Mouse (Mus musculus): ENCODE data around the gene Dyrk1a. TPM values are rescaled to one million over a fixed set of nuclear protein-coding genes. Genes with fewer than 3 reads are reported as not detected.

Gene Dyrk1a
- total RNA-seq, 2 experiments from 2014 or later = 114 to 123 TPM

Other genes with a start within 250 kb of the Dyrk1a start
- 1 to 10 TPM; 4.7 to 6.6 TPM for gene Ripply3, start 241.6 kb upstream of the Dyrk1a start, total RNA-seq (2021)
- gene Ttc3, start 199.4 kb upstream of the Dyrk1a start, total RNA-seq (2021) = 100 to 1,000 TPM; 219 to 226 TPM
- gene Pigp, start 198.2 kb upstream of the Dyrk1a start, total RNA-seq (2021) = 100 to 1,000 TPM; 155 to 166 TPM
- gene Vps26c, start 43.2 kb upstream of the Dyrk1a start, total RNA-seq (2021) = 10 to 100 TPM; 36.0 TPM

Data from gastrocnemius, postnatal 4 days (tissue).